Mouse (Mus musculus) layer of hippocampus, postnatal 10 days (tissue): ENCODE results near the gene Birc3. TPM values are rescaled to one million over a fixed set of nuclear protein-coding genes. Genes with fewer than 3 reads are reported as not detected.
"Not testable (repeated sequence)": the region's sequence is repeated elsewhere in the genome, so short reads cannot be mapped to it uniquely, and the experiment has no call there.

ENCODE experiments used
- DNase-seq, 2 experiments: peaks; one replicate each; pipeline ENCODE4 v3.0.0; 2021; ENCODE audit warnings: low spot score in 2 of 2
- total RNA-seq, 2 experiments: library from RNA; stranded (reverse); gene quantifications; 2 replicates each; pipeline ENCODE4 v1.2.3; 2021

Birc3 gene
- total RNA-seq, 2 experiments from 2014 or later = 1.3 to 3.0 TPM

- no peak for DNase-seq
These were observed 4.0 kb downstream of the Birc3 start for GRCm38 (mm10) chr9:7868838-7869491.

- no peak for DNase-seq
These were observed 5.0 kb downstream of the Birc3 start for GRCm38 (mm10) chr9:7867981-7868380.

GRCm38 (mm10) chr9:7866981-7867380, 6.0 kb downstream of the Birc3 start:
- not testable (repeated sequence) for DNase-seq

- DNase-seq = no peak
These were observed 12.0 kb downstream of the Birc3 start for GRCm38 (mm10) chr9:7860976-7861375.

- DNase-seq = no peak
These were observed 17.1 kb downstream of the Birc3 start for GRCm38 (mm10) chr9:7855912-7856311.

- peak; percentile 27 to 44 for DNase-seq
These were observed 17.6 kb downstream of the Birc3 start for GRCm38 (mm10) chr9:7855374-7855773.

GRCm38 (mm10) chr9:7854196-7854595, 18.8 kb downstream of the Birc3 start:
- not testable (repeated sequence) for DNase-seq

- no peak for DNase-seq
These were observed 20.4 kb downstream of the Birc3 start for GRCm38 (mm10) chr9:7852346-7853230.

GRCm38 (mm10) chr9:7851841-7852240, 21.1 kb downstream of the Birc3 start:
- DNase-seq = no peak

GRCm38 (mm10) chr9:7848191-7848590, 24.8 kb downstream of the Birc3 start:
- DNase-seq = no peak

GRCm38 (mm10) chr9:7846667-7847199, 26.3 kb downstream of the Birc3 start:
- DNase-seq = no peak

- DNase-seq = no peak
These were observed 27.6 kb downstream of the Birc3 start for GRCm38 (mm10) chr9:7845216-7845895.

GRCm38 (mm10) chr9:7841221-7841620, 31.8 kb downstream of the Birc3 start:
- DNase-seq = no peak

GRCm38 (mm10) chr9:7837806-7838440, 35.1 kb downstream of the Birc3 start:
- DNase-seq = no peak

- peak; percentile 94 to 96 for DNase-seq
These were observed 35.8 kb downstream of the Birc3 start, which contains the start of gene Birc2 for GRCm38 (mm10) chr9:7836905-7837805. Birc2 (minus strand) TSS chr9:7837064.

GRCm38 (mm10) chr9:7836331-7836730, 36.7 kb downstream of the Birc3 start:
- DNase-seq = peak in 1 of 2 experiments; percentile 48

GRCm38 (mm10) chr9:7835302-7835701, 37.7 kb downstream of the Birc3 start:
- DNase-seq = no peak

GRCm38 (mm10) chr9:7833421-7833820, 39.6 kb downstream of the Birc3 start:
- no peak for DNase-seq

- DNase-seq = no peak
These were observed 43.2 kb downstream of the Birc3 start for GRCm38 (mm10) chr9:7829531-7830528.
